In genomic region chr7:43490861-43491260, GRCm38 (mm10) we compare ENCODE assay signal across 14 mouse cellular contexts. TPM values are rescaled to one million over a fixed set of nuclear protein-coding genes. Genes with fewer than 3 reads are reported as not detected.
DNase-seq lines count a peak whose midpoint lies in the region; ATAC-seq and TF ChIP-seq lines count a peak whose summit lies in the region.
"Had no signal": no experiment of that assay in that cellular context is flagged by ENCODE, and none has a peak within 500 bp of the region (broad histone marks: within the 10 kb centered on the region; RNA-seq: fewer than 3 reads in every experiment).

No protein-coding gene starts in this region.

- no peak for ATAC-seq in cerebellum, adult (ENCODE audit: insufficient number of reproducible peaks, low FRiP score, low TSS enrichment)
- 0 out of 2 replicates have a peak, but pooled peaks have one; percentile 15 for ATAC-seq in forebrain, embryonic 12.5 days (ENCODE audit: low FRiP score)
- no peak for ATAC-seq in hindbrain, embryonic 15.5 days (ENCODE audit: low FRiP score, low read depth)
- ATAC-seq in midbrain, postnatal 0 days (ENCODE audit: low FRiP score): peak; percentile 8; the same call in 1 of the 2 replicates

- peaks cover 22% of the 10 kb centered on the region for H3K4me1 ChIP-seq in forebrain, embryonic 12.5 days
- peaks cover 23% of the 10 kb centered on the region for H3K4me1 ChIP-seq in hindbrain, embryonic 15.5 days (replicated peaks)
- H3K4me1 ChIP-seq in midbrain, postnatal 0 days (ENCODE audit: insufficient read depth, low read length): peaks cover 4% of the 10 kb centered on the region; the same call in 1 of the 2 replicates

- 0 out of 2 replicates have a peak overlapping the region, but pooled peaks have one; percentile 69 for H3K4me3 ChIP-seq in forebrain, embryonic 12.5 days (replicated peaks)
- peak overlapping the region; percentile 78; the same call in 1 of the 2 replicates for H3K4me3 ChIP-seq in hindbrain, embryonic 15.5 days
- peak overlapping the region; percentile 78; the same call in 1 of the 2 replicates for H3K4me3 ChIP-seq in midbrain, postnatal 0 days (ENCODE audit: low read depth, low read length)

- H3K27ac ChIP-seq in forebrain, embryonic 12.5 days: no peak overlapping the region
- H3K27ac ChIP-seq in hindbrain, embryonic 15.5 days (replicated peaks): peak overlapping the region; percentile 89; the same call in 1 of the 2 replicates
- H3K27ac ChIP-seq in midbrain, postnatal 0 days (ENCODE audit: low read depth, low read length): 0 out of 2 replicates have a peak overlapping the region, but pooled peaks have one; percentile 12
- H3K27ac ChIP-seq: embryonic facial prominence, embryonic 12.5 days; liver, embryonic 14.5 days had no signal

- no peaks in the 10 kb centered on the region for H3K9me3 ChIP-seq in forebrain, embryonic 12.5 days
- no peaks in the 10 kb centered on the region for H3K9me3 ChIP-seq in hindbrain, embryonic 15.5 days
- H3K9me3 ChIP-seq in midbrain, postnatal 0 days (ENCODE audit: low read length): no peaks in the 10 kb centered on the region
- H3K9me3 ChIP-seq: embryonic facial prominence, embryonic 12.5 days had no signal

- no peak for TF ChIP-seq CTCF in midbrain, postnatal 0 days (IDR thresholded peaks at IDR 0.05)

- H3K27me3 ChIP-seq in forebrain, embryonic 12.5 days: peaks cover 3% of the 10 kb centered on the region
- no peaks in the 10 kb centered on the region for H3K27me3 ChIP-seq in hindbrain, embryonic 15.5 days
- H3K27me3 ChIP-seq in midbrain, postnatal 0 days (ENCODE audit: insufficient read depth, low read length): no peaks in the 10 kb centered on the region

- H3K36me3 ChIP-seq in forebrain, embryonic 12.5 days (replicated peaks): no peaks in the 10 kb centered on the region
- H3K36me3 ChIP-seq in hindbrain, embryonic 15.5 days: no peaks in the 10 kb centered on the region
- no peaks in the 10 kb centered on the region for H3K36me3 ChIP-seq in midbrain, postnatal 0 days (ENCODE audit: insufficient read depth, low read length)
- H3K36me3 ChIP-seq: embryonic facial prominence, embryonic 12.5 days had no signal

- H3K4me2 ChIP-seq in forebrain, embryonic 12.5 days: peak overlapping the region; percentile 77
- peak overlapping the region; percentile 73 for H3K4me2 ChIP-seq in hindbrain, embryonic 15.5 days
- H3K4me2 ChIP-seq in midbrain, postnatal 0 days (ENCODE audit: low read depth, low read length, poor library complexity, severe bottlenecking): peak overlapping the region; percentile 45

- WGBS in forebrain, embryonic 12.5 days: 75% methylated on average over 9 of the region's 9 CpGs
- WGBS in hindbrain, embryonic 15.5 days: 69% methylated on average over 9 of the region's 9 CpGs
- WGBS in midbrain, postnatal 0 days: 71% methylated on average over 9 of the region's 9 CpGs

- 0 out of 2 replicates have a peak overlapping the region, but pooled peaks have one; percentile 93 for H3K9ac ChIP-seq in forebrain, embryonic 12.5 days
- no peak overlapping the region for H3K9ac ChIP-seq in hindbrain, embryonic 15.5 days
- no peak overlapping the region; the same call in 1 of the 2 replicates for H3K9ac ChIP-seq in midbrain, postnatal 0 days (replicated peaks; ENCODE audit: low read length, poor library complexity, severe bottlenecking)
- H3K9ac ChIP-seq: liver, embryonic 14.5 days had no signal

- DNase-seq in cerebellum, adult 9-10 months: peak; percentile 50
- DNase-seq in midbrain, postnatal 0 days (ENCODE audit: low spot score): no peak
- DNase-seq in adrenal gland, postnatal 10 days: no peak
- DNase-seq in gastrocnemius, postnatal 4 days (ENCODE audit: low spot score in 2 of 2): no peak
- DNase-seq in ovary, adult 18-20 months (ENCODE audit: low spot score): no peak
- DNase-seq: kidney, adult 11 months; lung, postnatal 36 days had no signal

RNA-seq across cellular contexts. Expression of gene Iglon5, which starts 1.0 kb away (rescaled TPM):
- polyA plus RNA-seq in forebrain, embryonic 12.5 days (2016; fragmentation: Nextera tagmentation; extraction: Ambion mirVana): 2.5 and 2.8 TPM in 2 replicates
- polyA plus RNA-seq in hindbrain, embryonic 15.5 days (2015; fragmentation: Nextera tagmentation; extraction: Ambion mirVana): 9.6 and 10.7 TPM in 2 replicates
- total RNA-seq in midbrain, postnatal 0 days (2014; rRNA removed): 54.7 and 72.4 TPM in 2 replicates
- polyA plus RNA-seq in midbrain, postnatal 0 days (2015; fragmentation: Nextera tagmentation; extraction: Ambion mirVana): 7.8 and 7.9 TPM in 2 replicates
- 1 to 10 TPM; 1.3 to 2.4 TPM for total RNA-seq in adrenal gland, postnatal 10 days (2021)
- under 1 TPM; 0.54 to 0.64 TPM for total RNA-seq in gastrocnemius, postnatal 4 days (2021)
- total RNA-seq: granulocyte monocyte progenitor cell, adult 5-6 weeks had no signal
- polyA plus RNA-seq: heart, embryonic 16.5 days had no signal

RNA-seq across cellular contexts. Expression of gene 4931406B18Rik, which starts 14.9 kb away (rescaled TPM):
- polyA plus RNA-seq in forebrain, embryonic 12.5 days (2016; fragmentation: Nextera tagmentation; extraction: Ambion mirVana): not detected in 2 replicates
- 0.12 TPM in 1 of 2 replicates, not detected in the other for polyA plus RNA-seq in hindbrain, embryonic 15.5 days (2015; fragmentation: Nextera tagmentation; extraction: Ambion mirVana)
- total RNA-seq in midbrain, postnatal 0 days (2014; rRNA removed): not detected in 2 replicates
- not detected in 2 replicates for polyA plus RNA-seq in midbrain, postnatal 0 days (2015; fragmentation: Nextera tagmentation; extraction: Ambion mirVana)
- not detected for total RNA-seq in adrenal gland, postnatal 10 days (2021)
- total RNA-seq in gastrocnemius, postnatal 4 days (2021): not detected
- total RNA-seq: granulocyte monocyte progenitor cell, adult 5-6 weeks had no signal
- polyA plus RNA-seq: embryonic facial prominence, embryonic 12.5 days; heart, embryonic 16.5 days; liver, embryonic 14.5 days had no signal

RNA-seq across cellular contexts. Expression of gene Vsig10l, which starts 27.9 kb away (rescaled TPM):
- polyA plus RNA-seq in forebrain, embryonic 12.5 days (2016; fragmentation: Nextera tagmentation; extraction: Ambion mirVana): 3.1 and 5.0 TPM in 2 replicates
- polyA plus RNA-seq in hindbrain, embryonic 15.5 days (2015; fragmentation: Nextera tagmentation; extraction: Ambion mirVana): 21.0 and 21.4 TPM in 2 replicates
- total RNA-seq in midbrain, postnatal 0 days (2014; rRNA removed): 25.8 and 40.2 TPM in 2 replicates
- 29.0 and 29.7 TPM in 2 replicates for polyA plus RNA-seq in midbrain, postnatal 0 days (2015; fragmentation: Nextera tagmentation; extraction: Ambion mirVana)
- total RNA-seq in adrenal gland, postnatal 10 days (2021): 1 to 10 TPM; 4.7 to 5.4 TPM
- total RNA-seq in gastrocnemius, postnatal 4 days (2021): 1 to 10 TPM; 3.7 to 4.9 TPM

RNA-seq across cellular contexts. Expression of gene Gm45233, which starts 46.9 kb away (rescaled TPM):
- 0.47 TPM in 1 of 2 replicates, not detected in the other for polyA plus RNA-seq in forebrain, embryonic 12.5 days (2016; fragmentation: Nextera tagmentation; extraction: Ambion mirVana)
- 0.41 TPM in 1 of 2 replicates, not detected in the other for polyA plus RNA-seq in hindbrain, embryonic 15.5 days (2015; fragmentation: Nextera tagmentation; extraction: Ambion mirVana)
- 1.7 and 6.6 TPM in 2 replicates for total RNA-seq in midbrain, postnatal 0 days (2014; rRNA removed)
- 0.44 and 0.71 TPM in 2 replicates for polyA plus RNA-seq in midbrain, postnatal 0 days (2015; fragmentation: Nextera tagmentation; extraction: Ambion mirVana)
- total RNA-seq in adrenal gland, postnatal 10 days (2021): 1 to 10 TPM in 1 of 2 experiments, under 1 TPM in 1; 0.69 to 1.1 TPM
- 1 to 10 TPM; 1.2 to 1.4 TPM for total RNA-seq in gastrocnemius, postnatal 4 days (2021)
- total RNA-seq: granulocyte monocyte progenitor cell, adult 5-6 weeks had no signal

RNA-seq across cellular contexts. Expression of gene Etfb, which starts 47.0 kb away (rescaled TPM):
- polyA plus RNA-seq in forebrain, embryonic 12.5 days (2016; fragmentation: Nextera tagmentation; extraction: Ambion mirVana): 151 and 161 TPM in 2 replicates
- polyA plus RNA-seq in hindbrain, embryonic 15.5 days (2015; fragmentation: Nextera tagmentation; extraction: Ambion mirVana): 129 and 138 TPM in 2 replicates
- 27.0 and 28.6 TPM in 2 replicates for total RNA-seq in midbrain, postnatal 0 days (2014; rRNA removed)
- polyA plus RNA-seq in midbrain, postnatal 0 days (2015; fragmentation: Nextera tagmentation; extraction: Ambion mirVana): 94.0 and 97.8 TPM in 2 replicates
- total RNA-seq in adrenal gland, postnatal 10 days (2021): 1,000 to 10,000 TPM; 1,536 to 1,703 TPM
- 100 to 1,000 TPM; 408 to 443 TPM for total RNA-seq in gastrocnemius, postnatal 4 days (2021)

Comparison
In these comparisons a context has a peak if more than half of its experiments do, and no peak if none do; other contexts are left out.
1. ATAC-seq: peak in forebrain, embryonic 12.5 days (single experiment) and midbrain, postnatal 0 days (single experiment); none in cerebellum, adult (single experiment) and hindbrain, embryonic 15.5 days (single experiment).
2. RNA of gene Iglon5, which starts 1.0 kb away (total RNA-seq): 54.7 to 72.4 TPM in midbrain, postnatal 0 days; 1.3 to 2.4 TPM in adrenal gland, postnatal 10 days and 0.54 to 0.64 TPM in gastrocnemius, postnatal 4 days; every median in the first group is over 10 times any median in the second.
3. Peak in every context shown above with its lines, with median percentiles within 50 percentile points of each other: H3K4me2 ChIP-seq and H3K4me3 ChIP-seq.